Mouse (Mus musculus) layer of hippocampus, adult 9-11 months (tissue): ENCODE data around the gene Chrna7.
A peak's percentile ranks its signal among the peaks of the same experiment; 100 is the strongest.

Experiments
- DNase-seq: peaks from one replicate; pipeline ENCODE4 v3.0.0; 2022

Gene Chrna7

DNA sequence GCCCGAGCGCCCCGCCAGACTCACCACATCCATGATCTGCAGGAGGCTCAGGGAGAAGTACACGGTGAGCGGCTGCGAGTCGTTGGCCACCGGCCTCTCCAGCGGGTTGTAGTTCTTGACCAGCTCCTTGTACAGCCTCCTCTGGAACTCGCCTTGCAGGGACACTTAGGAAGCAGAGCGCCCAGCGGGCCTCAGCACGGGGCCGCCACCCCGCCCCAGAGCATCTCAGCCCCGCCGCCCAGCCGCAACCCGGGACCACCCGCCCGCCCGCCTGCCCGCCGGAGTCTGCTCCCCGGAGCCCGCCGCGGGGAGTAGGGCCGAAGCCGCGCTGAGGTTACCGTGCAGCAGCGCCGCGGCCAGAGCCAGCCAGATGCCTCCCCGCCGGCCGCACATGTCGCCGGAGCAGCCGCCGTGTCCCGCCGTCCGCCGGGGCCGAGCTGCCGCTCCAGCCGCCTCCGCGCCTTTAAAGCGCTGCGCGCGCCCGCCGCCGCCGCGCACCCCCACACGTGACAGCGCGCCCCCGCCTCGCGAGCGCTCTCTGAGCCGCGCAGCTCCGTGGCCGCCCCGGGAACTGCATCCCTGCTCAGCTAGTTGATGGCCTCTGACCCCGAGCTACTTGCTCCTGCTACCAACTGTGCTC is at the start of gene Chrna7:
Gene Chrna7 (minus strand): TSS at position 486 of the 640 bp plus-strand sequence.
- DNase-seq: peak; percentile 58

DNA sequence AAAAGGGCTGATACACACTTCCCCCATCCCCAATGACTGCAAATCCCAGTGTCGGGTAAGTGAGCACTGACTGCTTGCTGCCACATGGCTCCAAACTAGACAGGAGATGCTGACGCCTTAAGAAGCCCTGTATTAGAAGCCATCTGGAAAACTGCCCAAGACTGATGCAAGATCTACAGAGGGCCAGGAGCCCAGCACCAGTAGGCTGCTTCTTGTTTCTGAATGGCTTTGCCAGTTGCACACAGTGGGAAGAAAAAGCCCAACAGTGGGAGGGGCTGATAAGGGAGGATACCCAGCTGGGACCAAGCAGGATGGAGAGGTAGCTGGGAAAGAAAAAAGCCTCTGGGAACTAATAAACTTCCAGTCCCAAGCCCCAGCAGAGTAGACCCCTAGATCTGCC is 37.0 kb upstream of the Chrna7 start:
- DNase-seq: no peak

DNA sequence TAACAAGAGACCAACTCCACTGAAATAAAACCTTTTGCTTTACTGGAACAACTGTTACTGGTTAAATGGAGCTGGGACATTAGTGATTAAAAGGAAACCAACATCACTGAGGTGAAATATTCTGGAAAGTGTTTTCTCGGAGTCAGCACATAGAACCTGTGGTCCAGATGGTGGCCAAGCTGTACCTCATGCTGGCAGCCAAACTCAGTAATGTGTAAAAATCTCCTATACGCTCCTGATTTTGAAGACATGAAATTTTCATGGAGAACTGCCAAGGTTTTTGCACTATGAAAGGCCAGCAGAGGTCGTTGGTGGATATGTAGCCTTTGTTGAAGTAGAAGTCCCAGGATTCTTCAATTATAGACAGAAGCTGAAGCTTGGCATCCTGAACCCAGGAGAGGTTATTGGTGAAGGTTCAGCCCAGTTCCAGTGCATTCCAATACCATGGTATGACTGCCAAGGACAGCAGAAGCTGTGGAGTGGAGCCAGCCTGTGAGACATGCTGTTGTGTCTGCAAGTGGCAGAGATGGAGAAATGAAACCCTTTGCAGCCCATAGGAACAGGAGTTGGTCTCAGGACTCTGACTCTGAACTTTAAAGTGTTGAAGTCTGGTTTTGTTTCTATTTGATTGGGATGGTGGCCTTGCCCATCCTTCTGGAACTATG is 25.6 kb upstream of the Chrna7 start:
- peak; percentile 14 for DNase-seq

DNA sequence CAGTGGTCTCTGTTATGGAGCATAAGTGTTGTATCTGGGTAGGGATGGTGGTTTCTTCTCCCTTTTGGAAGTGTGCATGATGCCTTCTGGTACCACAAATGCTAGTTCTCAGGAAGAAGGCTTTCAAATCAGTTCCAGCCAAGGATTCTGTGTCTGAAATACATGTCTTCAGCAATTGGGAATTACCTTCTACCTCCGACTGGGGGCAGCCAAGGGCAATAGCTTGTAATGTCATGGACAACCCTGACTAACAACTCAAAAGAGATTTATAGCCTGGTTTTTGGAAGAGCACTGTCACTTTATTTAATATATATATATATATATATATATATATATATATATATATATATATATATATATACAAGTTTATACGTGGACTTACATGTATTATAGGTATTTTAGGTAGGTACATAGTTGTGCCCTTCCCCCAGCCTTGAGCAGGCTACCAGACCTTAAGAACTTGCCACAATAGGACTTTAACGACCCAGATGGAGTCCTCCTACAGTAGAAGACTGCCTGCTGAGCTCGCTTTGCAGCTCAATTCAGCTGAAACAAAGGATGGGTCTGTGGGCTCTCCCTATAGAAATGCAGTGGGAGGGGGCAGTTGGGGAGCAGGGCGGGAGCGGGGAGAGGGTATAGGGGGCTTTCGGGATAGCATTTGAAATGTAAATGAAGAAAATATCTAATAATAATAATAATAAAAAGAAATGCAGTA is 12.9 kb upstream of the Chrna7 start:
- no peak for DNase-seq

DNA sequence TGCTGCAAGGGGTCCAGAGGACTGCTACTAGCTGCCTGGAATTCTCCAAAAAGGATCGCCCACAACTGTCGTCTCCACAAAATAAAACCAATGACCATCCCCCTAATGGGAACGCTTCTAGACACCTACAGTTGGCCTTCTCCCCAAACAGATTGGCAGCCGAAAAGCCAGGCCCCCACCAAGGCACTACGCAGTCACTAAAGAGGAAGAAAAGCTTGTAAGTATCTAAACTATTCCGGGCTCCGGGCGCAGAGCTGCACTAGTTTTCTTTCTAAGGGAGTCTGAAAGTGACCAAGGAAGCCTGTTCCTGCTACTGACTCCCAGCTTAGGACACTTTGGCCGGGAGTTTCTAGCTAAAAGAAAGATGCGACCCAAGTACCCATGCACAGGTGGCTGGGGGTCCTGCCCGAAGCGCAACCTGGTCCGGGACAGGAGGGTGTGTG is 707 bp downstream of the Chrna7 start:
- no peak for DNase-seq

DNA sequence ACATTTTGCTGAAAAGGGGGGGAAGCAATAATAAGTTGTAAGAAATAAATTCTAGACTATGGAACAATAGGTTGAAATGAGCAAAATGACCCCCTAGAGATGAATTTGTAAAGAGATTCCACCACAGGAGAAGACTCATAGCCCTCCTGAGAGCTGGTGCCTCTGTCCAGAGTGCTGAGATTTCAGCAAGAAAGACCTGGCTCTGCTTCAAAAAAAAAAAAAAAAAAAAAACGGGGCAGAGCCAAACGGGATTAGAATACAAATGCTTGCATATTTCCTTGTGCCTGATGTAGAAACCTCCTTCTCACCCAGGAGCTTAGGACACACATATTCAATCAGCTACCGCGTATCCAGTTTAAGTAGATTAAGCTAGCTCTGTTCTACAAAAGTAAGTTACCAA is 2.9 kb downstream of the Chrna7 start:
- DNase-seq: no peak

DNA sequence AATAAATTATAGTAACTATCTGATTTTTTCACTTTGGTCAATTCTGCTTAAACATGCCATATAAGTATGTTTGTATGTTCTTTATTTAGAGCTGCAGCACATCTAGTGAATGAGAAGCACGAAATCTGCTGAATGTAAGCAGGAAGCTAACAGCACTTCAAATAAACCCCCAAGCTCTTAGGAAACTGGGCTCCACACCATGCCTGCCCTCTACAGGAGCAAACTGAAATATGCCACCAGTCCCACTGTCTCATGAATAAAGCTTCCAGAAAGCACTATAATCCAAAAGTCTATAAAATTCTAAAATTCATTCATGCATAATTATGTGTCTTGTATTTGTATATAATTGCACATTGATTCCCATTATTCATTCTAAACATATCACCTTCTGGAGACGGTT is 5.2 kb downstream of the Chrna7 start:
- peak; percentile 17 for DNase-seq

DNA sequence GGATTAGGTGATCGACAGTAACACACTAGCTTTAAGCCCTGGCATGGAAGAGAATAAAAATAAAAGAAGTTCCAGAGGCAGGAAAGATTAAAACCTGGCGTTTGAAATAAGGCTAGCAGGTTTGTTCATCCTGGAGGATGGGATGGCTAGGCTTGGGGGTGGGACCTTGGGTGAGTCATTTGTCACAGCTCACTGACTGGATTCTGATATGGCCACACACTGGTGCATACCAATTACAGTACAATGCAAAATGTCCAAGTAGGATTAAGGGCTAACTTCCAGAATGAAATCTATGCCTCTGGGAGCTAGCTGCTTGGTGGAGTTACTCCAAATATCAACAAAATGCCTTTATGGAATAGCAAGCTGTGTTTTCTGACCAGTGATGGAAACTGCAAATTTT is 16.8 kb downstream of the Chrna7 start:
- DNase-seq: no peak

DNA sequence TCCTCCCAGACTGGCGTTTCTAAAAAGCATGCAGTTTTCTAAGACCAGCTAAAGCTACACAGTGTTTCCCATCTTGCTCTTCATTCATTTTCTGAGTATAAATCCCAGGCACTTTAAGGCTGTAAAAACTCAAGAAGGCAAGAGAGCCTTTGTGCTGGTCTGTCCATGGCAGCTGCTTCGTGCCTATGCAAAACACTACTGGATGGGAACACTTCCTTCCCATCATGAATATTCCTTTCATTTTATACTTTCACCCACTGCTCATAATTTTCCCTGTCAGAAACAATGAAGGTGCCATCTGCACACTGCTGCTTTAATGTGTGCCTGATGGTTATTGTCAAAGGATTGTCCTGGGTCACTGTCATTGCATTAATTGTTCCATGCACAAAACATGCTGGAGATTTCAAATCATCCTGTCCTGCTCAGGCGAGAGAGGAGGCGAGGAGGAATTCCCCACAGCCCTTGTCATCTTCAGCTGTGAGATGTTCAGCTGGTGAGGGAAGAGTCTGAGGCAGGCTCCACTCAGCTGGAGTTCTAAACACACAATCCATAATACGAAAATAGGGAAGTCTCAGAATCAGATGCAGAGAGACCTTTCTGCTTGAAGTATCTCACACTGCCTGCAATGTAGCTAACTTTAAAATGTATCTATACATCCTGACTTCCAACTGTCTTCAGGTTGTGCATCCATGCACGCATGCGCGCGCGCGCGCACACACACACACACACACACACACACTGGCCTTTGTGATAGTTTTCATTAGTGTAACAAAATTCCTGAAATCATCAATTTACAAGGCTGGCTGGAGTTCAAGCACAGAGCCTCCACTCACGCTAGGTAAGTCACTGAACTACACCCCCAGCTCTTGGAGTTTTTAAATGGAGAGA is 22.5 kb downstream of the Chrna7 start:
- DNase-seq: peak; percentile 20

DNA sequence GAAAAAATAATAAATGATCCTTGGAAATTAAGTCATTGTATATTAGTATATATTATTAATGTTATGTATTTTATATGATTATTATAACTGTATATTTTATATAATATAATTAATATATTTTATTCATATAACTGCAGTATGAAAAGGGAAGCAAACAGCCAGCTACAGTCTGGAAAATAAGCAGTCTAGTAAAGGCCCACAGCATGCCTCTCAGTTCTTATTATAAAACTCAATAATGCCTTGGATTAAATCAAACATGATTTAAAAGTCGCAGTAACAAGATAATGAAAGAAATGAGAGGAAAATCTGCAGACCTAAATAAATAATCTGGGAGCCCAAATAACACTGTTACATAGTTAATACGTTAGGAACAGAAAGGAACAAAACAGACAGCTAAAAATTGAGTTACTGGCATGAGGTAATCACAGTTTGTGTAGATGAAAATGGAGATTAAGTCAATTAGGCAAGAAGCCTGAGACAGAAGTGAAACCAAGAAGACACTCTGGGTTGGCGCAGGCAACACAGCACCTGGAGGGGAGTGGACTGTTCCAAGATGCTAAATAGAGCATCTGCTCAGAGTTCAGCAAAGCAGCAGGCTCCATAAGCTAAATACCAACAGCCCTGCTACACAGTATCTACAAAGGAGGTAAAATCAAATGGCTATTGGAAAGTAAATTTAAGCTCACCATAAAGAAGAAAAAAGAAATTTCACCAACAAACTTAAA is 42.1 kb downstream of the Chrna7 start:
- peak; percentile 53 for DNase-seq

DNA sequence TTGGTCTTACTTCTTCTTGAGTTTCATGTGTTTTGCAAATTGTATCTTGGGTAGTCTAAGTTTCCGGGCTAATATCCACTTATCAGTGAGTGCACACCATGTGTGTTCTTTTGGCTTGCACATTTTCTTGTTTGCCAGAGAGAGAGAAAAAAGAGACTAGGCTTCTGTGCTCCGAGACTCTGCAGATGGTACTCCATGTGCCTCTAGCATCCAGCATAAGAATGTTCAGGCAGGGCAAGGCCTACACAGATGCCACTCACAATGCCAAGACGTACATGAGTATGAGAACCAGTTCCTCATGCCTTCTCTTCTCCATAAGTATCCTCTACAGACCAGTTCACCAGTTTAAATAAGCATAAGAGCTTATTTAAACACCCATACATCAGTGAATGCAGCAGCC is 47.8 kb downstream of the Chrna7 start:
- DNase-seq: peak; percentile 47

DNA sequence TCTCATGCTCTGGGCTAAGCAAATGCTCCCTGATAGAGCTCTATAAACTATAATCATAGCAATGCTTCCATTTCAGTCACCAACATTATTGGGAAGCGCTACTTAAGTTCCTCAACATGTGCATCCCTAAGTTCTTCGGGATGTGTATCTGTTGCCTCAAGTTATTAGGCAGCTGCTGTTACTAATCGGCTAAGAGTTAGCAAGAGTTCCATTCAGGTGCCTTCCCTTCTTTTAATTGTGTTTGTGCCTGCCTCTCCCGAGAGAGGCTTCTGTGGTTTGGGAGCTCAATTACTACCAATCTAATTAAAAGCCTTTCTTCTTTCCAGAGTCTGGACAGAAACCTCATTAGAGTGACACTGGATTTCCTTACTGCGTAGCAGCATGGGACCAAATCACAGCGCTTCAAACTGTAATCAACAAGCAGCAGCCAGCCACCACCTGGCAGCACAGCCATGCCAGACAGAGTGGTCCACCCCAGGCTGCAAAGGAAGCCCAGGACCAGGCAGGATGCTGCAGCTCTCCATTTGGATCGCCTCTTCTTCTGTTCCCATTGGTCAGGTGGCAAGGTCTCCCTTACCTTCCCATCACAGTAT is 50.0 kb downstream of the Chrna7 start:
- no peak for DNase-seq

DNA sequence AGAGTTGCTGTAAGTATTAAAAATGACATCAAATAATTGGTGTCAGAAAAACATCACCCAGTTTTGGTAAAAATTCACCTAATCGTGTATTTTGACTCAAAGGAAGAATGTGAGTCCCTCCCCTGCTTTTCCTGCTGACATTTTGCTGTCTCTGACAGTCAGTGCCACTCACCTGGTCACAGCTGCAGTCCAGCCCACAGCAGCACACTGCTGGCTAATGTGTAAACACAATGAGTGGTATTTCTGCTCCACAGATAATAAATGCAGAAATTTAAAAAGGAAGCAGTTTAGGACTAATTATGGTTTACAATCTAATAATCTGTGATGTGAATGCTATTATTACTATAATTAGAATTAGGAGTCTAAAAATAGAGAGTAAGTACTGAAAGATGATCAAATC is 59.1 kb downstream of the Chrna7 start:
- no peak for DNase-seq

DNA sequence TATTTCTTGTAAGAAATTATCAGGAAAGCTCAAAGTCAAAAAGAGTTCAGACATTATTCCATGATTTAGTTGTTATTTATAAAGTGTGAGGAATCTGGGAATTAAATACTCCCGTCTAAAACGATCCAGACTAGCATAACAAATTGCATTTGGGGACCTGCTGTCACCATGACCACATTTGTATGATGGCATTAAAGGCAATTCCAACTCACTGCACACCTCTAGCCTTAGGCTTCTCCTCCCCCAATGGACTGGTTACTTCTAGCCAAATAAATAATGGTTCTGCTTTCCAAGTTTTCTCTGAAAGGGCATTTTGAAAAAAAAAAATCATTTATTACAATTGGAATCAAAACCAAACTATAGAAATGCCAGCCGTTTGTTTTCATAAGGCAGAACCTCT is 63.6 kb downstream of the Chrna7 start:
- no peak for DNase-seq

DNA sequence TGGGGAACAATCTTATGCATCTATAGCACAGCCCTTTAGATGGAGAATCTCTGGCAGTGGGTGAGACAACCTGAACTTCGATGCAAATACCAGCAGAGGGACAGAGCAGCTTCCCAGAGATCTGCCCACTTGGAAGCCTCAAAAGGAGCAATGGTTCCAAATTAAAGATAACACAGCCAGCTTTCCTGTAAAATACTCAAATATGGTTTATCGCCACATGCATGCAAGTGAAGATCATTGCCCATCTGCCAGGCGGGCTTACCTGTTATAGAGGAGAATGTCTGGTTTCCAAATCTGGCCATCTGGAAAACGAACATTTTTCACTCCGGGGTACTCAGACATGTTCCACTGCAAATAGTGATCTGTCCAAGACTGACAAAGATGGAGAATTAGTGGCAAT is 64.0 kb downstream of the Chrna7 start:
- no peak for DNase-seq

DNA sequence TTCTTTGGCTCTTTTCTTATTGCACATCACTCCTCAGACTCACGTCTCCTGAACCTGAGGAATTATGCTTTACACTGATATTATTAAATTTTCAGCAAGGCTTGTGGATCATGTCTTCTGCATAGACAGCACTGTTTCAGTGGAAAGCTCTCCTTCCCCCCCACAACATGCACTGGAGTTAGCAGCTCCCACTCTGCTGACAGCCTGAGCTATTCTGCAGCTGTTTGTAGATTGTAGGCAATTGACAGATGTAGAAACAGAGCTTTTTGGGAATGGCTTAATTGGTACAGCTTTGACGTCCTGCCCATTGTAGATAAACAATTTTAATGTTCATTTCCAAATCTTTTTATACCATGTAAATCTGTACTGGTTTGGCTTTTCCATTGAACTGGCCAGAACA is 89.8 kb downstream of the Chrna7 start:
- DNase-seq: peak; percentile 6

DNA sequence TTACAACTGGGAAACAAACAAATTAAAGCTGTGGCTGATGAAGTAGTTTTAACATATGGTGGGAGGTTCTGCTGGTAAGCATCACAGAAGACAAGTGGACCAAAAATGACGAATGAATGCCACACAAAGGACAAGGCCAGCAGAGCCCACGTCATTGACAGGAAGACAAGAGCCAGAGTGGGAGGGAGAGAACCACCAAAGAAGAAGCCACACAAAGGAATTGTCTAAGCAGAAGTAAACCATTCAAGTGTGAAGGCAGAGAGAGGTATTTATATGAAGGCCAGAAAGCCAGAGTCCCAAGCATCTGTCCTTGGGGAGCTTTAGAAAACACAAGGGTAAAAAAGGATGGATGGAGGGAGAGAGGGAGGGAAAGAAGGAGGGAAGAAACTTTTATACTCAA is 98.7 kb downstream of the Chrna7 start:
- DNase-seq: no peak

DNA sequence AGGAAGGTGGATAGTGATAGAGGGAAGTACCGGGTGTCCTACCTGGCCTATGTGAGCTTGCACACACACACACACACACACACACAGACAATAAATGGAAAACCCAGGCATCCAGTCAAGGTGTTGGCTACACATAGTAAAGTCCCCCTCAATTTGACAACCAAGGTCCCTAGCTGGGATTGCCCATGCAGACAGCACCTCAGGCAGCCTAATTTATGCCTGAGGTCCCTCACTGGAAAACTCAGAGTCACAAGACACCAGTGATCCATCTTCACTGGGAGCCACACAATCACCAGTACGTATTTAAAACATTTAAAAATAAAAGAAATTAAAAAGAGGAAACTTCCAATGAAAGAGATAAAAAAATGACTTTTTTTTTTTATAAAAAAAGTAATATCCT is 99.1 kb downstream of the Chrna7 start:
- DNase-seq: no peak

DNA sequence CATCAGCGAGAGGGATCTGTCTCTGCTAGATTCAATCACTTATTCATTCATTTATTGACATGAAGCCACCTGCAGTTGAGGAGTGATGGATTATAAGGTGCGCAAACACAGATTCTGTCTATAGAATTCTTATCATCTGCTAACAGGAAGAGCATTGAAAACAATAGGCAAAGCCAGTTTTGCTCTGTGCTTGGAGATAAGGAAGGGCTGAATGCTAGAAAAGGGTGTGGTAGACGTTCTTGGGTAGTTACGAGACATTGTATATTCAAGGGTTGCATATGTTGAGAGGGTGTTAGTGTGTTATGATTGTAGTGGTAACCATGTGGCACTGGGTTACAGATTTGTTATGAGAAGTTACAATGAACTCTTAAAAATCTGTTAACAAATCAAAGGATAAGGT is 103.0 kb downstream of the Chrna7 start:
- DNase-seq: no peak

DNA sequence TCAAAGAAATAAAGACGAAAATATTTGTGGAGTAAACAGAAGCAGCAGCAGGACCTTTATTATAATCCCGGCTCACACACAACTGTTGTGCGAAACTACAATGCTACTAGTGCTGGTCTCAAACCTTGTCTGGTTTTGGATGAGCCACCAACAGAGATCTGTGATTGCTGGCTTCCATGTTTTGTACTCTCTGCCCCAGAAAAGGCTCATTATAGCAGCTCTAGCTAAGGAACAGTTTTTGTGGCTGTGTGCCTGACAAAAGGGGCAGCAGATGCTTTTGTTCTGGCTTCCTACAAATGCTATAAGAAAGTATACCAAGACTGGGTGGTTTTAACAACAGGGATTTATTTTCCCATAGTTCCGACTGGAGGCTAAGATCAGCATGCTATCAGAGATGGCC is 126.4 kb downstream of the Chrna7 start:
- DNase-seq: no peak

DNA sequence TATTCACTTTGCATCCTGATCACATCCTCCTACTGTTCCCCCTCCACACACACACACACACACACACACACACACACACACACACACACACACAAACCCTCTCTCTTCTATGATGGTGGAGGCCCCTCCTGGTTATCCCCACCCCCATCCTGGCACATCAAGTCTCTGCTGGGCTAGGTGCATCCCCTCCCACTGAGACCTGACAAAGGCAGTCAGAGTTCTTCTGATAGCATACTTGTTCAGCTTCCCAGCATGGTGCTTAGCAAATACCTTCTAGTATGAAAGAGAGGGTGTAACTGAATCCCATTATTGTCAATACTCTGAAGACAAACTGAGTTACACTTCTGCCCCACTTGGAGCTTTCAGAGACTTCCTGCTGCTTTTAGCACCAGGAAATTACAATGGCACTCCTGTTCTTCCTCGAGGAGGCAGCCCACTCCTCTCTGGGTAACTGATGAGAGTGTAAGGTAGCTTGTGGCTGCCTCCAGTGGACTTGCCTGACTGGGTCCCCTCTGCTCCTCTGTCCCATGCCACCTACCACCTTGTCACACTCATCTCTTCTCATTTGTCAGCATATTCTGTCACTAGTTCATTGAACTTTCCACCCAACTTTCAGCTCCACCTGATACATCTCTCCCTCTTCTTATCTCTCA is 127.9 kb downstream of the Chrna7 start:
- DNase-seq: no peak

DNA sequence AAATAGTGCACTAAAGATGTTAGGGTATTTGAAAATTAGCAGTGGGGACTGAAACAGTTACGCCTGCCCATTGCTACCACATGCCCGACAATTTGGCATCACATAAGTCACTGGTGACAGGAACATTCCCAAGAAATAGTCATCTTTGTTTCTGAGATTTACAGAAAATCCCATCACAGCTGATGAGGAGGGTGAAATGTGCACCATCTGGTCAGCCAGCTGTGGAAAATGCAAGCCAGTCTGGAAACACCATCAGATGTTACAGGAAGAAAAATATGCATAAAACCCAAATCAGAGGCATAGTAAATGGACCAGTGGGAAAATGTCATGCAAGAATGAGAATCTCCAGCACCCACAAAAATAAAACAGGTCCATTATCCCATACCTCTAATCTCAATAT is 151.4 kb downstream of the Chrna7 start:
- DNase-seq: peak; percentile 12
